Mouse (Mus musculus) frontal cortex, adult 2 months (tissue): ENCODE measurements around the gene Sstr3. TPM values are rescaled to one million over a fixed set of nuclear protein-coding genes. Genes with fewer than 3 reads are reported as not detected.
A peak's percentile ranks its signal among the peaks of the same experiment; 100 is the strongest.

Experiments
- DNase-seq, 2 experiments: peaks; one replicate each; pipeline ENCODE4 v3.0.0; 2022; ENCODE audit warnings: low spot score in 1 of 2; ENCODE audit errors: extremely low spot score in 1 of 2
- polyA plus RNA-seq: library from polyadenylated mRNA; depleted of rRNA; stranded (reverse); fragments of >200 nt; gene quantifications from 2 replicates; pipeline ENCODE4 v1.2.3, GENCODE M21; 2012; rRNA removed

The Sstr3 gene
- 18.5 and 24.4 TPM in 2 replicates for polyA plus RNA-seq

- DNase-seq: peak in 1 of 2 experiments; percentile 58
Measured at GRCm38 (mm10) chr15:78544561-78545001, at the start of gene Sstr3. Sstr3 (minus strand) TSS chr15:78544685.

GRCm38 (mm10) chr15:78593896-78594425 is 49.5 kb upstream of the Sstr3 start:
- DNase-seq: no peak

- no peak for DNase-seq
Measured at GRCm38 (mm10) chr15:78592452-78592968, 48.0 kb upstream of the Sstr3 start.

- no peak for DNase-seq
Measured at GRCm38 (mm10) chr15:78591680-78592451, 47.4 kb upstream of the Sstr3 start.

- no peak for DNase-seq
Measured at GRCm38 (mm10) chr15:78590785-78591184, 46.3 kb upstream of the Sstr3 start.

GRCm38 (mm10) chr15:78589936-78590335 is 45.5 kb upstream of the Sstr3 start:
- DNase-seq: no peak

GRCm38 (mm10) chr15:78588900-78589299 is 44.4 kb upstream of the Sstr3 start:
- DNase-seq: no peak

- DNase-seq: no peak
Measured at GRCm38 (mm10) chr15:78588049-78588448, 43.6 kb upstream of the Sstr3 start.

GRCm38 (mm10) chr15:78587050-78587994 is 42.8 kb upstream of the Sstr3 start:
- peak; percentile 64 to 96 for DNase-seq

- DNase-seq: no peak
Measured at GRCm38 (mm10) chr15:78585404-78585803, 40.9 kb upstream of the Sstr3 start.

- peak in 1 of 2 experiments; percentile 45 for DNase-seq
Measured at GRCm38 (mm10) chr15:78583352-78583751, 38.9 kb upstream of the Sstr3 start.

GRCm38 (mm10) chr15:78576284-78576810 is 31.9 kb upstream of the Sstr3 start:
- no peak for DNase-seq

- DNase-seq: no peak
Measured at GRCm38 (mm10) chr15:78572658-78573397, 28.3 kb upstream of the Sstr3 start, which contains the start of gene Rac2. Rac2 (minus strand) TSS chr15:78572783.

GRCm38 (mm10) chr15:78572270-78572600 is 27.8 kb upstream of the Sstr3 start:
- DNase-seq: no peak

GRCm38 (mm10) chr15:78571554-78572269 is 27.2 kb upstream of the Sstr3 start:
- DNase-seq: no peak

GRCm38 (mm10) chr15:78570170-78570569 is 25.7 kb upstream of the Sstr3 start:
- DNase-seq: no peak

- no peak for DNase-seq
Measured at GRCm38 (mm10) chr15:78567608-78568120, 23.2 kb upstream of the Sstr3 start.

- DNase-seq: no peak
Measured at GRCm38 (mm10) chr15:78564764-78565435, 20.4 kb upstream of the Sstr3 start.
